Mouse (Mus musculus) embryonic facial prominence, embryonic 11.5 days (tissue): ENCODE measurements around the gene AI661453. TPM values are rescaled to one million over a fixed set of nuclear protein-coding genes. Genes with fewer than 3 reads are reported as not detected.
A peak's percentile ranks its signal among the peaks of the same experiment; 100 is the strongest.

ENCODE experiments used
- ATAC-seq: fragments of 200-750 bp; cut with Nextera tagmentation; replicated peaks from 2 replicates; pipeline ENCODE4 v1.8.0; 2017; ENCODE audit warnings: low read depth; ENCODE audit not compliant: insufficient number of reproducible peaks, low FRiP score, low TSS enrichment
- DNase-seq: peaks from one replicate; pipeline ENCODE4 v3.0.0-alpha.2; 2015; ENCODE audit warnings: low spot score
- H3K27ac ChIP-seq: fragments of 300-500 bp; sonication (generic); replicated peaks from 2 replicates; pipeline ENCODE4 v1.5.1; 2014; ENCODE audit warnings: mild to moderate bottlenecking, low read depth, low read length, control low read depth
- H3K27me3 ChIP-seq: fragments of 300-500 bp; sonication (generic); 2 replicates; pipeline ENCODE4 v1.6.1; 2014; ENCODE audit warnings: mild to moderate bottlenecking, low read length, moderate library complexity, mixed read lengths; ENCODE audit not compliant: control insufficient read depth, insufficient read depth
- H3K36me3 ChIP-seq: fragments of 300-500 bp; sonication (generic); replicated peaks from 2 replicates; pipeline ENCODE4 v1.6.1; 2014; ENCODE audit warnings: low read depth, mild to moderate bottlenecking, low read length, moderate library complexity, mixed read lengths; ENCODE audit not compliant: control insufficient read depth, insufficient read depth
- H3K4me1 ChIP-seq: fragments of 300-500 bp; sonication (generic); 2 replicates; pipeline ENCODE4 v1.6.1; 2014; ENCODE audit warnings: low read length, mixed read lengths; ENCODE audit not compliant: control insufficient read depth, insufficient read depth
- H3K4me2 ChIP-seq: fragments of 300-500 bp; sonication (generic); 2 replicates; pipeline ENCODE4 v1.6.1; 2014; ENCODE audit warnings: low read depth, mild to moderate bottlenecking, control low read depth, low read length, moderate library complexity
- H3K4me3 ChIP-seq: fragments of 300-500 bp; sonication (generic); 2 replicates; pipeline ENCODE4 v1.5.1; 2014; ENCODE audit warnings: low read depth, low read length, control low read depth
- H3K9ac ChIP-seq: fragments of 300-500 bp; sonication (generic); replicated peaks from 2 replicates; pipeline ENCODE4 v1.6.1; 2014; ENCODE audit warnings: mild to moderate bottlenecking, control low read depth, low read length
- H3K9me3 ChIP-seq: fragments of 300-500 bp; sonication (generic); replicated peaks from 2 replicates; pipeline ENCODE4 v1.6.1; 2016; ENCODE audit warnings: mild to moderate bottlenecking, low read length, inconsistent platforms, mixed read lengths; ENCODE audit not compliant: control insufficient read depth
- WGBS: fragments of 180-500 bp; shearing (Covaris S2); extraction: QIAGEN DNeasy Blood & Tissue Kit; methylation state at CpG from one replicate; pipeline ENCODE4 v1.1.7; 2014; 5-methylcytosine and 5-hydroxymethylcytosine counted together
- polyA plus RNA-seq: library from polyadenylated mRNA; unstranded; fragments of >200 nt; fragmentation: Nextera tagmentation; extraction: Ambion mirVana; gene quantifications from 2 replicates; pipeline ENCODE4 v1.2.1, GENCODE M21; 2014

AI661453 gene
- polyA plus RNA-seq, 1 experiment from 2014 or later, result 0.43 TPM

DNA sequence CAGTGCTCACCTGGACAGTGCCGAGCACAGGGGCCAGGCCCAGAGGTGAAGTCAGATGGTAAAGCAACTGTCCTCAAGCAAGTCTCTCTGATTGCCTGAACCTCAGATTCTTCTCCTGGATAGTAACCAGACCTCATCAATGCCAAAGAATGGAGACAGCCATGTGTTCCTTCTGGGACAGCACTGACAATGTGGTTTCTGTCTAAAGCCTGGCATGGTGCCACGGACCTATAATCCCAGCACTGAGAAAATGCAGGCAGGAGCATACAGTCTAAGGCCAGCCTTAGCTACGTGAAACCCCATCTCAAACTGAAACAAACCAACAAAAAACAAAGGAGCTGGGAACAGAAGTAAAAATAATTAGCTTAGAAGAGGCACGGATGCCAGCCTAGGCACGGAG is 34.3 kb downstream of the AI661453 start:
- DNase-seq (no peak), ATAC-seq (no peak)
- H3K27me3 ChIP-seq, result peaks cover 15% of the 10 kb centered on the region
- WGBS, result 82% methylated on average over 5 of the region's 5 CpGs
- H3K4me1 ChIP-seq, result no peaks in the 10 kb centered on the region; the same call in 1 of the 2 replicates
- no peak overlapping the region; the same call in 1 of the 2 replicates for H3K27ac ChIP-seq
- H3K9ac ChIP-seq, result no peak overlapping the region
- no peak overlapping the region for H3K4me2 ChIP-seq
- H3K36me3 ChIP-seq, result no peaks in the 10 kb centered on the region
- H3K9me3 ChIP-seq, result no peaks in the 10 kb centered on the region
- no peak overlapping the region for H3K4me3 ChIP-seq

- 49% methylated on average over 15 of the region's 15 CpGs for WGBS
- DNase-seq, result no peak
- peaks cover 9% of the 10 kb centered on the region for H3K27me3 ChIP-seq
- no peaks in the 10 kb centered on the region for H3K4me1 ChIP-seq
- H3K4me3 ChIP-seq, result no peak overlapping the region
- ATAC-seq, result no peak
- H3K27ac ChIP-seq, result no peak overlapping the region
- H3K36me3 ChIP-seq, result no peaks in the 10 kb centered on the region
- H3K9me3 ChIP-seq, result no peaks in the 10 kb centered on the region
- H3K9ac ChIP-seq, result no peak overlapping the region
- H3K4me2 ChIP-seq, result no peak overlapping the region
Measured at GRCm38 (mm10) chr17:47472435-47473350, 36.3 kb downstream of the AI661453 start.

DNA sequence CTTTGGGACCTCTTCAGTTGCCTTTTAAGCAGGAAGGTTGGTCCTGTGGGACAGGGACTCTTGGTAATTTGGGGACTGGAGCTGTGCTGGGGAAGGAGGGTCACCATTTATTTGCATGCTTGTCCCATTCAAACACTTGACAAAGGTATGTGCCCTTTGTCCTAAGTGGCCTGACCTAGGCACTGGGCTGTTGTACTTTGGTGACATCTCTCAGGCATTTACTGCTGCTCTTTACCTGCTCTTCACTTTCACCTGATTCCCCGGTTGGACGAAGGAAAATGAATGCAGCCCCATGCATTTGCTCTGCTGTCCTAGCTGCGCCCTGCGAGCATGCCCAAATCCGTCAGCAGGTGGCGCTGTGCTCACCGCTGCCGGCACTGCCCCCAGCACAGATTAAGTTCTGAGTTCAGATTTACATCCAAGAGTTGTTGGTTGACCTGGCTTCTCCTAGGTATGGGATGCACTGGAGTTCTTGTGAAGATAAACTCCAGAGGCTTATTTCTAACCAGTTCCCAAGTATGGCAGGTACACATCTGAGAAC is 37.1 kb downstream of the AI661453 start:
- DNase-seq (peak; percentile 39), ATAC-seq (no peak)
- Histone ChIP-seq H3K36me3 (no peaks in the 10 kb centered on the region), H3K9me3 (no peaks in the 10 kb centered on the region), H3K4me3 (no peak overlapping the region), H3K27ac (no peak overlapping the region), H3K4me2 (no peak overlapping the region), H3K27me3 (0 out of 2 replicates have a peak, but pooled peaks cover 3% of the 10 kb centered on the region), H3K9ac (no peak overlapping the region), H3K4me1 (no peaks in the 10 kb centered on the region)
- 18% methylated on average over 8 of the region's 8 CpGs for WGBS

GRCm38 (mm10) chr17:47474250-47474649 is 37.8 kb downstream of the AI661453 start:
- H3K9me3 ChIP-seq, result no peaks in the 10 kb centered on the region
- H3K27me3 ChIP-seq, result no peaks in the 10 kb centered on the region
- no peak overlapping the region for H3K9ac ChIP-seq
- ATAC-seq, result no peak
- H3K4me1 ChIP-seq, result no peaks in the 10 kb centered on the region
- no peaks in the 10 kb centered on the region for H3K36me3 ChIP-seq
- no peak overlapping the region for H3K27ac ChIP-seq
- no peak overlapping the region for H3K4me3 ChIP-seq
- no peak overlapping the region for H3K4me2 ChIP-seq
- 80% methylated on average over 4 of the region's 4 CpGs for WGBS
- no peak for DNase-seq

DNA sequence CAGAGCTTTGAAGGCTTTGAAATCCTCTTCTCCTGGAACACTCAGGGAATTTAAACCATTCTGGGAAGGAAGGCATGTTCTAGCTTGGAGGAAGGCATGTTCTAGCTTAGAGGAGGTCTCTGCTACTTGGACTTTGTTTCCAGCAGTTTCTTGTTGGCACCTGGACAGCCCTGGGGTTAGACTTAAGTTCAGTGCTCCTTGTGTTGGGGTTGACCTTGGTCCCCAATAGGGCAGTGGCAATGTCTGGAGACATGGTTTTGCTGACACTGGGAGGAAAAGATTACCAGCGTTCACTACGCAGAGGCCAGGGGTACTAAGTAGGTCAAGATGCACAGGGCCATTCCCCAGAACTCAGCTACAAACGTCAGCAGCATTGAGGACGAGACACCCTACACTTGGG is 38.8 kb downstream of the AI661453 start:
- no peak overlapping the region for H3K4me2 ChIP-seq
- WGBS, result 78% methylated on average over 4 of the region's 4 CpGs
- H3K36me3 ChIP-seq, result no peaks in the 10 kb centered on the region
- no peak overlapping the region for H3K4me3 ChIP-seq
- H3K4me1 ChIP-seq, result no peaks in the 10 kb centered on the region
- no peaks in the 10 kb centered on the region for H3K9me3 ChIP-seq
- no peak for ATAC-seq
- DNase-seq, result no peak
- H3K9ac ChIP-seq, result no peak overlapping the region
- H3K27me3 ChIP-seq, result no peaks in the 10 kb centered on the region
- H3K27ac ChIP-seq, result no peak overlapping the region

DNA sequence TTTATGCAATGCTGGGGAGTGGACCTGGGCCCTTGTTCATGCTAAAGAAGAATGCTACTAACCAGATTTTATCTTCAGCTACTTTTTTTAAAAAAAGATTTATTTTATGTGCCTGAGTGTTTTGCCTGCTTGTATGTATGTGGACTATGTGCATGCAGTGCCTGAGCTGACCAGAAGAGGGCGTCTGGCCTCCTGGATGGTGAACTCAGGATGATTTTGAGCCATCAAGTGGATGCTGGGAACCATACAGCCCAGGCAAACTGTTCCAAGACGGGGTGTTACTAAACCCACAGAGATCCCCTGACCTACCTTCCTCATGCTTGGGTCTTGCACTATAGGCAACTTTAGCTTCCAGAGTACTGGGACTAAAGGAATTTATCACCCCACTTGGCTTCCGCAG is 39.3 kb downstream of the AI661453 start:
- Histone ChIP-seq H3K4me3 (no peak overlapping the region), H3K9ac (no peak overlapping the region), H3K27ac (no peak overlapping the region), H3K27me3 (no peaks in the 10 kb centered on the region), H3K36me3 (no peaks in the 10 kb centered on the region), H3K4me2 (no peak overlapping the region), H3K9me3 (no peaks in the 10 kb centered on the region), H3K4me1 (no peaks in the 10 kb centered on the region)
- no peak for DNase-seq
- 60% methylated on average over 3 of the region's 3 CpGs for WGBS
- ATAC-seq, result no peak

- no peaks in the 10 kb centered on the region for H3K9me3 ChIP-seq
- WGBS, result 74% methylated on average over 3 of the region's 3 CpGs
- no peak for ATAC-seq
Measured at GRCm38 (mm10) chr17:47479887-47480286, 43.5 kb downstream of the AI661453 start.

DNA sequence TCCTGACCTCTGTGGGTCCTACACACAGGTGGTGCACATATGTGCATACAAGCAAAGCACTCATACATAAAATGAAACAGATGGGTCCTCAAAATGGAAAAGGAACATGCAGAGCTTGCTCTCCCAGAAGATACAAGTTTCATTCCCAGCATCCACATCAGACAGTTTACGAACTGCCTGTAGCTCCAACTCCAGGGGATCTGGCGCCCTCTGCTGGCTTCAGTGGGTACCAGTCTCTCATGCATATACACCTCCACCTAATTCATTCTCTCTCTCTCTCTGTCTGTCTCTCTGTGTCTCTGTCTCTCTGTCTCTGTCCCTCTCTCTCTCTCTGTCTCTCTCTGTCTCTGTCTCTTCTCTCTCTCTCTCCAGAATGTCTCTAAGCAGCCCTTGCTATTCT is 46.0 kb downstream of the AI661453 start:
- Histone ChIP-seq H3K4me1 (no peaks in the 10 kb centered on the region), H3K4me3 (no peak overlapping the region)
- 34% methylated on average over 2 of the region's 2 CpGs for WGBS

More at GRCm38 (mm10) chr17:47479887-47480286, 43.5 kb downstream of the AI661453 start:
- Histone ChIP-seq H3K36me3 (no peaks in the 10 kb centered on the region), H3K27ac (no peak overlapping the region), H3K4me1 (no peaks in the 10 kb centered on the region), H3K4me2 (no peak overlapping the region), H3K4me3 (no peak overlapping the region), H3K9ac (no peak overlapping the region), H3K27me3 (no peaks in the 10 kb centered on the region)
- no peak for DNase-seq

More for the DNA sequence above, 46.0 kb downstream of the AI661453 start:
- H3K9ac ChIP-seq, result no peak overlapping the region
- H3K9me3 ChIP-seq, result no peaks in the 10 kb centered on the region
- H3K36me3 ChIP-seq, result no peaks in the 10 kb centered on the region
- no peak overlapping the region for H3K4me2 ChIP-seq
- DNase-seq, result peak; percentile 73
- no peaks in the 10 kb centered on the region for H3K27me3 ChIP-seq
- H3K27ac ChIP-seq, result no peak overlapping the region
- no peak for ATAC-seq
